Mouse (Mus musculus) left cerebral cortex, postnatal 4 days (tissue): Measurements from ENCODE around the gene Gpa33. TPM values are rescaled to one million over a fixed set of nuclear protein-coding genes. Genes with fewer than 3 reads are reported as not detected.

Experiments used
- DNase-seq: peaks from one replicate; pipeline ENCODE4 v3.0.0-alpha.2; 2022
- intact Hi-C: fragments of 180-260 bp; cut with DNase I; formaldehyde crosslinking; loops from one replicate; pipeline ENCODE4 v1.15.1; 2025
- total RNA-seq, 2 experiments: library from RNA; stranded (reverse); gene quantifications; 2 replicates each; pipeline ENCODE4 v1.2.3; 2021

Gene Gpa33
- total RNA-seq = not detected

GRCm38 (mm10) chr1:166130224-166130860, at the start of gene Gpa33:
Gene Gpa33 (plus strand): TSS chr1:166130238.
- intact Hi-C loops = no loop called here

GRCm38 (mm10) chr1:166088446-166089170, 41.4 kb upstream of the Gpa33 start:
- intact Hi-C loops = no loop called here
- no peak for DNase-seq

More at GRCm38 (mm10) chr1:166130224-166130860, at the start of gene Gpa33:
- DNase-seq = no peak

GRCm38 (mm10) chr1:166089337-166089736, 40.7 kb upstream of the Gpa33 start:
- intact Hi-C loops = no loop called here

GRCm38 (mm10) chr1:166089739-166090138, 40.3 kb upstream of the Gpa33 start:
- intact Hi-C loops = no loop called here
- DNase-seq = no peak

More at GRCm38 (mm10) chr1:166089337-166089736, 40.7 kb upstream of the Gpa33 start:
- DNase-seq = no peak

GRCm38 (mm10) chr1:166090306-166090705, 39.7 kb upstream of the Gpa33 start:
- DNase-seq = no peak
- intact Hi-C loops = no loop called here

- DNase-seq = no peak
- intact Hi-C loops = no loop called here
Measured at GRCm38 (mm10) chr1:166094462-166094861, 35.6 kb upstream of the Gpa33 start.

GRCm38 (mm10) chr1:166098120-166098519, 31.9 kb upstream of the Gpa33 start:
- intact Hi-C loops = no loop called here

GRCm38 (mm10) chr1:166102920-166103608, 27.0 kb upstream of the Gpa33 start:
- DNase-seq = no peak
- intact Hi-C loops = no loop called here

More at GRCm38 (mm10) chr1:166098120-166098519, 31.9 kb upstream of the Gpa33 start:
- DNase-seq = no peak

- intact Hi-C loops = no loop called here
- no peak for DNase-seq
Measured at GRCm38 (mm10) chr1:166104858-166105257, 25.2 kb upstream of the Gpa33 start.

- intact Hi-C loops = no loop called here
- DNase-seq = no peak
Measured at GRCm38 (mm10) chr1:166105464-166105863, 24.6 kb upstream of the Gpa33 start.

- DNase-seq = no peak
- intact Hi-C loops = no loop called here
Measured at GRCm38 (mm10) chr1:166114986-166115385, 15.1 kb upstream of the Gpa33 start.

- intact Hi-C loops = no loop called here
- DNase-seq = no peak
Measured at GRCm38 (mm10) chr1:166115719-166116118, 14.3 kb upstream of the Gpa33 start.

- intact Hi-C loops = no loop called here
- DNase-seq = no peak
Measured at GRCm38 (mm10) chr1:166117866-166118639, 12.0 kb upstream of the Gpa33 start.

GRCm38 (mm10) chr1:166122114-166122513, 7.9 kb upstream of the Gpa33 start:
- intact Hi-C loops = no loop called here
- DNase-seq = no peak

GRCm38 (mm10) chr1:166123045-166123444, 7.0 kb upstream of the Gpa33 start:
- no peak for DNase-seq
- intact Hi-C loops = no loop called here

- intact Hi-C loops = no loop called here
- DNase-seq = no peak
Measured at GRCm38 (mm10) chr1:166123751-166124150, 6.3 kb upstream of the Gpa33 start.

- intact Hi-C loops = no loop called here
- DNase-seq = no peak
Measured at GRCm38 (mm10) chr1:166124932-166125593, 5.0 kb upstream of the Gpa33 start.

GRCm38 (mm10) chr1:166126290-166126689, 3.7 kb upstream of the Gpa33 start:
- DNase-seq = no peak
- intact Hi-C loops = no loop called here

- no peak for DNase-seq
- intact Hi-C loops = no loop called here
Measured at GRCm38 (mm10) chr1:166126795-166127194, 3.2 kb upstream of the Gpa33 start.

GRCm38 (mm10) chr1:166127719-166128118, 2.3 kb upstream of the Gpa33 start, which contains the start of gene Dusp27:
Gene Dusp27 (minus strand): TSS chr1:166127922.
- intact Hi-C loops = no loop called here
- DNase-seq = no peak
